Mouse (Mus musculus) bone marrow macrophage, adult 2 months (primary cell): Measurements from ENCODE around the gene Stk32c.

Experiments used
- CTCF ChIP-seq: IDR thresholded peaks from 2 replicates; pipeline ENCODE4 v1.5.1; 2012; ENCODE audit warnings: low read depth, mild to moderate bottlenecking, low read length, moderate library complexity
- POLR2A ChIP-seq: IDR thresholded peaks from 2 replicates; pipeline ENCODE4 v1.6.1; 2012; ENCODE audit warnings: mild to moderate bottlenecking, low read depth, low read length, borderline replicate concordance

- TF ChIP-seq CTCF (no peak), POLR2A (no peak)
Observed at GRCm38 (mm10) chr7:139248615-139249405, 35.7 kb upstream of the Stk32c start.
